Mouse (Mus musculus): ENCODE measurements at regions not wholly inside any gene's neighbourhood (a gene's known extent, or its start where the extent isn't known, plus 50 kb on each side); places are given as distances from the start of the nearest gene placed in this dataset.

DNA sequence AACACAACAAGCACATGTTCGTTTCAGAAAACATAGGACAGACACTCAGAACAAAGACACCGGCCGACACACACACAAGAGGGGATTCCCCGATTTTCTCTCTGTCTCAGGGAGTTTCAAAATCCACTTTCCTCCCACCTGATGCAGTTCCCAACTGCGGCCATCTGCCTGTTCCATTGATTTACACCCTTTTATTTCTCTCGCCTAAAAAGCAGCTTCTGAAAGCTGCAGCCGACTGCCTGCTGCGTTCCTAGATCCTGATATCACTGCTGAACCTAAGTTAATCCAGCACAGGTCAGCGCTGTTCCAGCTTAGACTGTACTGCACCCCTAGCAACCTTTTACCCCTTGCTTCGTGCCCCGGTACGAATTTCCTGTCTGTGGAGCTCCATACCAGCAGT is 237.0 kb downstream of the Impad1 start:
- no peak overlapping the region for H3K27ac ChIP-seq
- ATAC-seq (replicated peaks; ENCODE audit: low FRiP score, low read depth) (no peak), DNase-seq (ENCODE audit: low spot score) (no peak)
- no peaks in the 10 kb centered on the region for H3K27me3 ChIP-seq (ENCODE audit: insufficient read depth, low read length)
- WGBS = 53% methylated on average over 12 of the region's 12 CpGs
- H3K4me1 ChIP-seq (replicated peaks; ENCODE audit: insufficient read depth, low read length) = no peaks in the 10 kb centered on the region
- no peak overlapping the region for H3K4me3 ChIP-seq (replicated peaks; ENCODE audit: low read depth, low read length)
- H3K9me3 ChIP-seq (replicated peaks; ENCODE audit: low read length) = no peaks in the 10 kb centered on the region
- no peak for TF ChIP-seq CTCF (IDR thresholded peaks at IDR 0.05; ENCODE audit: low read depth)
- no peaks in the 10 kb centered on the region for H3K36me3 ChIP-seq (ENCODE audit: insufficient read depth, low read length)
- no peak overlapping the region for H3K9ac ChIP-seq (ENCODE audit: low read depth, low read length)
- H3K4me2 ChIP-seq (ENCODE audit: low read length) = no peak overlapping the region

DNA sequence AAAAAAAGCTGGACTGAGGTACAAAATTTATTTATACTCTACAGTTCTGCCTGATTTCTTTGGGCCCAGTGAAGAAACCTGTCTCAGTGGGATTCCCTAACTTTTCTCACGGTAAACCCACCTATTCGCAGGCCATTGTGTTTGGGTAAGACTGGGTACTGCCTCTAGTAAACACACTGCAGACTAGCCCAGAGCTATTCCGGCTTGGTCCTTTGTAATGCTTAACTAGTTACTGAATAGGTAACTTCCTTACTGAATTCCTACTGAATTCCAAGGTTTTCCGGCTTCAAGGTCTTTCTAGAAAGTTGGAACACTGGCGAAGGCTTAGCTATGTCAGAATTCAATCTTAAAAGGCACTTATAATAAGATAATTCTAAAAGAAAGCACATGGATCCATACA is 242.9 kb downstream of the Impad1 start:
- Histone ChIP-seq H3K27me3 (ENCODE audit: insufficient read depth, low read length) (no peaks in the 10 kb centered on the region), H3K4me1 (replicated peaks; ENCODE audit: insufficient read depth, low read length) (no peaks in the 10 kb centered on the region), H3K36me3 (ENCODE audit: insufficient read depth, low read length) (no peaks in the 10 kb centered on the region), H3K27ac (no peak overlapping the region), H3K4me3 (replicated peaks; ENCODE audit: low read depth, low read length) (no peak overlapping the region), H3K9me3 (replicated peaks; ENCODE audit: low read length) (no peaks in the 10 kb centered on the region), H3K9ac (ENCODE audit: low read depth, low read length) (no peak overlapping the region), H3K4me2 (ENCODE audit: low read length) (no peak overlapping the region)
- 90% methylated on average over 5 of the region's 5 CpGs for WGBS
- ATAC-seq (replicated peaks; ENCODE audit: low FRiP score, low read depth) = no peak
- no peak for TF ChIP-seq CTCF (IDR thresholded peaks at IDR 0.05; ENCODE audit: low read depth)
- no peak for DNase-seq (ENCODE audit: low spot score)

DNA sequence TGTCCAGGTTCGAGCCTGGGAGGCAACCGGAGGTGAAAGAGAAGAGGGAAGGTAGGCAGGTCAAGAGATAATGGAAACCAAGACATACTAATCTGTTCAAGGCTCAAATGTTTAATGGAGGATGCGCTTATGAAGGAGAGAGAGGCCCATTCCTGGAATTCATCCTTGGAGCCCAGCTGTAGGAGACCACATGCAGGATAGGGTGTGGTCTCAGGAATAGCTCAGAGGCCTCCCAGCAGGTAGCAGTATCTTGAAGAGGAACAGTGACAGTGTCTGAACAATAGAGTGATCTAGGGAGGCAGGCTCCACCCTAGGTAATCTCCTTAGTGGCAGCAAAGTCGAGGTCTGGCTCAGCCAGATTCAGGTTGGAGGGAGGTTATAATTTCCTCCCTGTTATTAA is 243.3 kb downstream of the Impad1 start:
- no peaks in the 10 kb centered on the region for H3K27me3 ChIP-seq (ENCODE audit: insufficient read depth, low read length)
- DNase-seq (ENCODE audit: low spot score) (no peak), ATAC-seq (replicated peaks; ENCODE audit: low FRiP score, low read depth) (no peak)
- H3K4me2 ChIP-seq (ENCODE audit: low read length) = no peak overlapping the region
- H3K36me3 ChIP-seq (ENCODE audit: insufficient read depth, low read length) = no peaks in the 10 kb centered on the region
- no peaks in the 10 kb centered on the region for H3K9me3 ChIP-seq (replicated peaks; ENCODE audit: low read length)
- 80% methylated on average over 4 of the region's 4 CpGs for WGBS
- no peak overlapping the region for H3K27ac ChIP-seq
- TF ChIP-seq CTCF (IDR thresholded peaks at IDR 0.05; ENCODE audit: low read depth) = no peak
- no peaks in the 10 kb centered on the region for H3K4me1 ChIP-seq (replicated peaks; ENCODE audit: insufficient read depth, low read length)
- no peak overlapping the region for H3K4me3 ChIP-seq (replicated peaks; ENCODE audit: low read depth, low read length)
- H3K9ac ChIP-seq (ENCODE audit: low read depth, low read length) = no peak overlapping the region

DNA sequence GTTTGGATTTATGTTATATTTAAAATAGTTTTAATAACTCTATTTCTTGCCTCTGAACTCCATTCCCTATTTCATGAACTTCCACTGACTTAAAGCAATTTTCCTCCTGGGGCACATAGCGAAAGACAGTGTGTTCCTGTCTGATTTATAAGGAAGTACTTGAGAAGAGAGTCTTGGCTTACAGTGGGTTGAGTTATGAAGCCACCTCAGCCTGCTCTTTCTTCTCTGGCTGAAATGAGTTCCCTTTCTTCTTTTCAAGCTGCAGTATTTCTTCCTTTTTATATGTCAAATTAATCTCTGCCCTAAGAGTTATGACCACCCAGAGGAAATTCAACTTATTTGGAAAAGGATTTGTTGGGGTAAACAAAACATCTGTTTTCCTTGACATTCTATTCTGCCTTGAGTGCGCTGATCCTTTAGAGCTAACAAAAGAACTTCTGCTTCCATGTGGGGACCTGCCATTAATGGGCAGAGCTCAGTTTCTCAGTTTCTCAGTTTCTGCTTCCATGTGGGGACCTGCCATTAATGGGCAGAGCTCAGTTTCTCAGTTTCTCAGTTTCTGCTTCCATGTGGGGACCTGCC is 255.9 kb downstream of the Impad1 start:
- Histone ChIP-seq H3K4me2 (ENCODE audit: low read length) (no peak overlapping the region), H3K27me3 (ENCODE audit: insufficient read depth, low read length) (no peaks in the 10 kb centered on the region), H3K9ac (ENCODE audit: low read depth, low read length) (no peak overlapping the region), H3K4me1 (replicated peaks; ENCODE audit: insufficient read depth, low read length) (no peaks in the 10 kb centered on the region), H3K9me3 (replicated peaks; ENCODE audit: low read length) (no peaks in the 10 kb centered on the region), H3K4me3 (replicated peaks; ENCODE audit: low read depth, low read length) (no peak overlapping the region), H3K36me3 (ENCODE audit: insufficient read depth, low read length) (no peaks in the 10 kb centered on the region), H3K27ac (no peak overlapping the region)
- DNase-seq (ENCODE audit: low spot score) (peak; percentile 90), ATAC-seq (replicated peaks; ENCODE audit: low FRiP score, low read depth) (peak; percentile 59)
- no peak for TF ChIP-seq CTCF (IDR thresholded peaks at IDR 0.05; ENCODE audit: low read depth)
- WGBS = 55% methylated on average over 2 of the region's 2 CpGs

DNA sequence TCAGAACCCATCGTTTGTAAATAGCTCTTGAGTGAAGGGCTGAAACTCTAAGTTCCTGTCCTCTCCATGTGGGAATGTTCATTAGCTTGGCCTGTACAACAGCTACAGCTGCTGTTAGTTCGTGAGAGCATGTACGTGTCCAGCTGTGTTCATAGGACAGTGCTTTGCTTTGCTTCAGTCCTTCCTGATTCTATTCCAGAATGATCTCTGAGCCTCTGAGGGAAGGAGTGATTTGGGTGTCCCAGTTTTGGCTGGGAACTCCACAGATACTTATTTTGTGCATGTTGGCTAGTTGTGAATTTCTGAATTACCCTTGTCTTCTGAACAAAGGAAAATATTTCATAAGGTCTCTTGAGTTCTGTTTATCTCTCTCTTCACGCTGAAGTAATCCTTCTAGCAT is 261.0 kb downstream of the Impad1 start:
- no peak overlapping the region for H3K9ac ChIP-seq (ENCODE audit: low read depth, low read length)
- ATAC-seq (replicated peaks; ENCODE audit: low FRiP score, low read depth) = 0 out of 2 replicates have a peak, but pooled peaks have one; percentile 33
- no peak for TF ChIP-seq CTCF (IDR thresholded peaks at IDR 0.05; ENCODE audit: low read depth)
- DNase-seq (ENCODE audit: low spot score) = peak; percentile 44
- no peak overlapping the region for H3K4me3 ChIP-seq (replicated peaks; ENCODE audit: low read depth, low read length)
- no peak overlapping the region for H3K27ac ChIP-seq
- 63% methylated on average over 4 of the region's 4 CpGs for WGBS
- no peaks in the 10 kb centered on the region for H3K36me3 ChIP-seq (ENCODE audit: insufficient read depth, low read length)
- no peaks in the 10 kb centered on the region for H3K4me1 ChIP-seq (replicated peaks; ENCODE audit: insufficient read depth, low read length)
- no peaks in the 10 kb centered on the region for H3K27me3 ChIP-seq (ENCODE audit: insufficient read depth, low read length)
- no peaks in the 10 kb centered on the region for H3K9me3 ChIP-seq (replicated peaks; ENCODE audit: low read length)
- no peak overlapping the region for H3K4me2 ChIP-seq (ENCODE audit: low read length)

DNA sequence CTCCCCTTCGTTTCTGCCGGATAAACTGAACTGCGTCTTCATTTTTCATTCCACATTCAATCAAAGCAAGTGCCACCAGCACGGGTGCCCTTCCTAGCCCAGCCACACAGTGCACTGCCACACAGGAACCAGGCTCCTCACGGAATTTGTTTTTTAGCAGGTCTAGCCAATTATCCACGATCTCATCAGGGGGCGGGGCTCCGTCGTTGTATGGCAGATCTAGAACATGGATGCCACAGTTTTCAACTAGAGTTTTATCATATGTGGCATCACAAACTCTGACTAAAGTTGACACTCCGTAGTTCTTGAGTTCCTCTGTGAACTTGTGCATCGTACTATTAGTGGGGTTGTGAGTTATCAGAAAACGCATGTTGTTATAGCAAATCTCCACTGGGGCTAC is 264.8 kb downstream of the Impad1 start:
- no peak overlapping the region for H3K4me3 ChIP-seq (replicated peaks; ENCODE audit: low read depth, low read length)
- no peak for TF ChIP-seq CTCF (IDR thresholded peaks at IDR 0.05; ENCODE audit: low read depth)
- WGBS = 78% methylated on average over 12 of the region's 12 CpGs
- no peaks in the 10 kb centered on the region for H3K9me3 ChIP-seq (replicated peaks; ENCODE audit: low read length)
- H3K27me3 ChIP-seq (ENCODE audit: insufficient read depth, low read length) = no peaks in the 10 kb centered on the region
- DNase-seq (ENCODE audit: low spot score) (no peak), ATAC-seq (replicated peaks; ENCODE audit: low FRiP score, low read depth) (no peak)
- no peak overlapping the region for H3K4me2 ChIP-seq (ENCODE audit: low read length)
- H3K9ac ChIP-seq (ENCODE audit: low read depth, low read length) = no peak overlapping the region
- no peak overlapping the region for H3K27ac ChIP-seq
- no peaks in the 10 kb centered on the region for H3K4me1 ChIP-seq (replicated peaks; ENCODE audit: insufficient read depth, low read length)
- no peaks in the 10 kb centered on the region for H3K36me3 ChIP-seq (ENCODE audit: insufficient read depth, low read length)

DNA sequence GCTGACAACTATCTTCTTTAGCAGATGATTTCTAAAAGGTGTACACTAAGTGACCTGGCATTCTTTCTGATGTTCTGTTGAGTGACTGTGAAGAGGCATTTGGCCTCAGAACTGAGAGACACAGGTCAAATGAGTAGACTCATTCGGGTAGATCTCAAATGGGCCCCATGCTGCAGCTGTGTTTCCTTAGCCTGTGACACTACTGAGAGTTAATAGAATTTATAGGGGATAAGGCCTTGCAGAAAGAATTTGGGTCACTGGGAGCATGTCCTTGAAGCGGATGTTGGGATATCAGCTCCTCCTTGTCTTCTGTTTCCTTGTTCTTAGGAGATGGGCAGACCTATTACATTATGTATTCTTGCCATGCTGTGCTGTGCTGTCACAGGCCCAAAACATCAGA is 271.4 kb downstream of the Impad1 start:
- 26% methylated on average over 2 of the region's 2 CpGs for WGBS
- Histone ChIP-seq H3K27ac (no peak overlapping the region), H3K9me3 (replicated peaks; ENCODE audit: low read length) (no peaks in the 10 kb centered on the region), H3K27me3 (ENCODE audit: insufficient read depth, low read length) (no peaks in the 10 kb centered on the region), H3K4me2 (ENCODE audit: low read length) (no peak overlapping the region), H3K4me1 (replicated peaks; ENCODE audit: insufficient read depth, low read length) (no peaks in the 10 kb centered on the region), H3K4me3 (replicated peaks; ENCODE audit: low read depth, low read length) (no peak overlapping the region), H3K9ac (ENCODE audit: low read depth, low read length) (no peak overlapping the region), H3K36me3 (ENCODE audit: insufficient read depth, low read length) (no peaks in the 10 kb centered on the region)
- no peak for TF ChIP-seq CTCF (IDR thresholded peaks at IDR 0.05; ENCODE audit: low read depth)
- no peak for ATAC-seq (replicated peaks; ENCODE audit: low FRiP score, low read depth)
- DNase-seq (ENCODE audit: low spot score) = peak; percentile 71

Data from kidney, postnatal 0 days (tissue).